Mouse (Mus musculus) bone marrow, adult 2 months (tissue): Measurements from ENCODE around the gene Gm38119.

Experiments
- CTCF ChIP-seq: fragments of 200-500 bp; IDR thresholded peaks from 2 replicates; pipeline ENCODE4 v1.5.1; 2011; ENCODE audit warnings: low read length, control low read depth; ENCODE audit not compliant: control insufficient read depth, insufficient read depth
- POLR2A ChIP-seq: fragments of 200-500 bp; IDR thresholded peaks from 2 replicates; pipeline ENCODE4 v1.6.1; 2011; ENCODE audit warnings: low read depth, mild to moderate bottlenecking, control low read depth, low read length, borderline replicate concordance; ENCODE audit not compliant: control insufficient read depth

DNA sequence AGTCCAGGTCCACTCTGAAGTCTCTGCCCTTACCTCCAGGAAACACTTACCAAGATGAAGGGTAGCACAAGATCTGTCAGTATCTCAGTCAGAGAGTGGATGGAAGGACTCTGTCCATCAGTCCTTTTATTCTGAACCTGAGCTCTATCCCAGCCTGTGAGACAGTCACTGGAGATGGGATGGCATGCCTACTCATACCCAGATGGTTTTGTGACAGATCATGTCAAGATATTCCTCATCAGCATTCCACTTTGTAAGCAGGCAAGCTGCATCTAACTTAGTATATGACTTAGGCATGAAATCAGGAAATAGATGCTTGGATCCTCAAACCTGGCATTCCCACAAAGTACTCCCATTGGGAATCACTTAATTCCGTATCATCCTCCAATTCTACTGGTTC lies 39.9 kb upstream of the Gm38119 start, which contains the start of gene Lce1i:
- no peak for TF ChIP-seq POLR2A
- TF ChIP-seq CTCF: no peak
